Mouse (Mus musculus): ENCODE measurements at regions not wholly inside any gene's neighbourhood (a gene's known extent, or its start where the extent isn't known, plus 50 kb on each side); places are given as distances from the start of the nearest gene placed in this dataset.

GRCm38 (mm10) chr4:25488479-25489069 is 207.0 kb upstream of the Ufl1 start:
- DNase-seq (ENCODE audit: low read depth, low spot score) = no peak

GRCm38 (mm10) chr4:25483621-25483933 is 202.0 kb upstream of the Ufl1 start:
- peak; percentile 70 for DNase-seq (ENCODE audit: low read depth, low spot score)

- DNase-seq (ENCODE audit: low read depth, low spot score) = no peak
Observed at GRCm38 (mm10) chr4:25482933-25483620, 201.5 kb upstream of the Ufl1 start.

- DNase-seq (ENCODE audit: low read depth, low spot score) = no peak
Observed at GRCm38 (mm10) chr4:25473026-25473425, 191.4 kb upstream of the Ufl1 start.

GRCm38 (mm10) chr4:25466490-25466889 is 184.9 kb upstream of the Ufl1 start:
- no peak for DNase-seq (ENCODE audit: low read depth, low spot score)

GRCm38 (mm10) chr4:25464792-25465590 is 183.4 kb upstream of the Ufl1 start:
- no peak for DNase-seq (ENCODE audit: low read depth, low spot score)

GRCm38 (mm10) chr4:25464069-25464468 is 182.4 kb upstream of the Ufl1 start:
- DNase-seq (ENCODE audit: low read depth, low spot score) = no peak

- DNase-seq (ENCODE audit: low read depth, low spot score) = no peak
Observed at GRCm38 (mm10) chr4:25460127-25460526, 178.5 kb upstream of the Ufl1 start.

GRCm38 (mm10) chr4:25454752-25455151 is 173.1 kb upstream of the Ufl1 start:
- no peak for DNase-seq (ENCODE audit: low read depth, low spot score)

- no peak for DNase-seq (ENCODE audit: low read depth, low spot score)
Observed at GRCm38 (mm10) chr4:25453127-25453806, 171.6 kb upstream of the Ufl1 start.

GRCm38 (mm10) chr4:25451865-25452264 is 170.2 kb upstream of the Ufl1 start:
- DNase-seq (ENCODE audit: low read depth, low spot score) = no peak

GRCm38 (mm10) chr4:25432203-25432602 is 150.6 kb upstream of the Ufl1 start:
- no peak for DNase-seq (ENCODE audit: low read depth, low spot score)

- no peak for DNase-seq (ENCODE audit: low read depth, low spot score)
Observed at GRCm38 (mm10) chr4:25416330-25416729, 134.7 kb upstream of the Ufl1 start.

- no peak for DNase-seq (ENCODE audit: low read depth, low spot score)
Observed at GRCm38 (mm10) chr4:25410440-25410839, 128.8 kb upstream of the Ufl1 start.

GRCm38 (mm10) chr4:25408696-25409448 is 127.3 kb upstream of the Ufl1 start:
- DNase-seq (ENCODE audit: low read depth, low spot score) = peak; percentile 59

GRCm38 (mm10) chr4:25407842-25408241 is 126.2 kb upstream of the Ufl1 start:
- DNase-seq (ENCODE audit: low read depth, low spot score) = no peak

GRCm38 (mm10) chr4:25389542-25389941 is 107.9 kb upstream of the Ufl1 start:
- DNase-seq (ENCODE audit: low read depth, low spot score) = no peak

GRCm38 (mm10) chr4:25372041-25372440 is 90.4 kb upstream of the Ufl1 start:
- no peak for DNase-seq (ENCODE audit: low read depth, low spot score)

- DNase-seq (ENCODE audit: low read depth, low spot score) = no peak
Observed at GRCm38 (mm10) chr4:25364402-25364801, 82.8 kb upstream of the Ufl1 start.

GRCm38 (mm10) chr4:25337638-25338037 is 56.0 kb upstream of the Ufl1 start:
- no peak for DNase-seq (ENCODE audit: low read depth, low spot score)

All from R1 (cell line).